Mouse (Mus musculus) 3T3-L1 (cell line): ENCODE measurements around the gene Cald1.

Experiments
- DNase-seq: peaks from one replicate; pipeline ENCODE4 v3.0.0-alpha.2; 2015; ENCODE audit warnings: low read depth, low spot score

Gene Cald1

DNA sequence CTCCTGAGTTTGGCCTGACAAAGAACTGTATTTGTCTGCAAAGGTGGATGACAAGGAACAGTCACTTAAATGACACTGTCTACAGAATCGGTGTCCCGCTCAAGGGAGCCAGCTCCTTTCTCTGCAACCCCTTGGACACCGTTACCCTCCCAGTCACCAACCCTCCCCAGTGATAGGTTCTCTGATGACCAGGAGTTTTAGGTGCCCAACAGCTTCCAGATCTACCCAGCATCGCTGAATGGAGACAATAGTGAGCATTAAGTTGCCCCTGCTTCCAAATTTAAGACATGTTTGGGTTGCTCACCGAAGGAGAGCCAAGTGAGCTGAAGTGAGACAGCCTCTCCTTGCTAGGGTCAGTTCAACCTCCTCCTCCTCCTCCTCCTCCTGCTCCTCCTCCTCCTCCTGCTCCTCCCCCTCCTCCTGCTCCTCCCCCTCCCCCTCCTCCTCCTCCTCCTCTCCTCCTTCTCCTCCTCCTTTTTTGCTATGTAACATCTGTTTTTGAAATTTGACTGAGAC lies 70.5 kb downstream of the Cald1 start:
- no peak for DNase-seq

GRCm38 (mm10) chr6:34671355-34671754 lies 73.1 kb downstream of the Cald1 start:
- DNase-seq = no peak

DNA sequence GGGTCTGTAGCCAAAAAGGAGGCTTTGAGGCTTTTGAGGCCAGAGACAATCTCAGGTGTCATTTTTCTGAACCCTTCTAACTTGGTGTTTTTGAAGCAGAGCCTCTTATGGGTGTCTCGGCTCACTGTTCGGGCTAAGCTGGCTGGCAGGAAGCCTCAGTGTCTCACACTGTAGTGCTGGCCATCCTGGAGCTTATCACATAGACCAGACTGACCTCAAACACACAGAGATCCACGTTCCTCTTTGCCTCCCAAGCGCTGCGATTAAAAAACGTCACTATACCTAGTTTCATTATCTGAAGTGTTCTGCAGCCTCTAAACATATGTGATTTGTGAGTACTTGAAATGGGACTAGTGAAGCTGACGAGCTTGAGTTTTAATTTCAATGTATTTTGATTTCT lies 76.1 kb downstream of the Cald1 start:
- no peak for DNase-seq

GRCm38 (mm10) chr6:34674897-34675296 lies 76.6 kb downstream of the Cald1 start:
- no peak for DNase-seq

DNA sequence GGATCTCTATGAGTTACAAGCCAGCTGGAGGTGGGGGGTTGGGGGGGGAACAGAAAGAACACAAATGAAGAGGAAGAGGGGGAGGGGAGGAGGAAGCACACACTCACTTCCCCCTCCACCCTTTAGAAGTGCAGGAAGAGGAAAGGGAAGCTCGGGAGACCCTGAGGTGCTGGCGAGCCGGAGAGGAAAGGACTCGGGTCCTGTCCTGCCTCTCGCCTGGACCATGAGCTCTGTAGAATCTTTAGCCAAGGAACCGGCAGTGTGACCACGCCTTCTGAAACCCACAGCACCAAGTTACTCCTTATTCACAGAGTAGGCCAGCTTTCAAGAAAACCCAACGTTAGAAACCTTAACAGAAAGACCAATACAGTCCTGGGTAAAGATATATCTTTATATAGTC lies 83.8 kb downstream of the Cald1 start:
- DNase-seq = no peak

DNA sequence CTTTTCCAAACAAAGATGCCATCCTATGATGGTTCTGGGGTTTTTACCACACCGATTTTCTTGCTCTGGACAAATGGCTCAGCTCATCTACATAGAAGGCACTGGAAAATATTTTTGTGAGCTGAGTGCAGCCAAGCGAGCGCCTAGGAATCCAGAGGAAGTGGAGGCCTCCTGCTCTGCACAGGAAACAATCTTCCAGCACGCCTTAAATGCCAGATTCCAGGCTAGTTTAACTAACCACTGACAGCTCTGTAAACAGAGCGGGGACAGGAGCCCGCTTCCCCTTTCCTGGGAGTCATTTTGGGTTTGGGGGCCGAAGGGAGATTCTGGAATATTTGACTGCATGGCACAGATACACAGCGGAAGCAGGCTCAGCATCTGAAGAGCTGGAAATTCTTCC lies 86.6 kb downstream of the Cald1 start:
- no peak for DNase-seq

- no peak for DNase-seq
Measured at GRCm38 (mm10) chr6:34688971-34689370, 90.7 kb downstream of the Cald1 start.

GRCm38 (mm10) chr6:34691416-34691815 lies 93.1 kb downstream of the Cald1 start:
- DNase-seq = no peak

GRCm38 (mm10) chr6:34694096-34694495 lies 95.8 kb downstream of the Cald1 start:
- DNase-seq = no peak

DNA sequence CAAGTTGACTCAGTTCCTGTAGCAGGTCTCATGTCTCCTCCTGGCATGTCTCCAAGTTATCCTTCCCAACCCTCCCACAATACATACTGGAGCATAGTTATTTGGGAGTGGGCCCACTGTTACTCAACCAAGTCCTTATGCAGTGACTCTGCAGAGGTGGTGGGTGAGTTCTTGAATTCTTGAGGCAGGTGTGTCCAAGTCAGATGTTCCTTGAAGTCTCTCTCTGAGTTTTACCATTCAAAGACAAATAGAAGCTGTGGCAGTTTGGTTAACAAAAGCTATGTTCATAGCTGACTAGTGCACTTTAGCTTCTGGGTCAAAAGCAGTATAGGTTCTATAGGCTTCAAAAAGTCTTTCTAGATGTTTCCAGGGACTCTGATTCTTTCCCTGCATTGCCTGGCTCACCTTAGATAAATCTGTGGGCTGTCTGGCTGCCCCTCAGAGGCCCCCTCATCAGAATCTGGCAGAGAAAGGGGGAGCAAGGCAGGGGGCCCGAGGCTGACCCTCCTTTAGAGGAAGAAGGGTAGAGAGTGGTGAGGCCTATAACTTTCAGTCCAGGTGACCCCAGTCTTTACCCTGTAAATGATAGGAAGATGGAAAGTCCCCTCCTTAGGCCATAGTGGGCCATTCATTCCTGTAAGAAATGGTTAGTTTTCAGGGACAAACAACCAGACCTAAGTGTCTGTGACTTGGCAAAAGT lies 105.3 kb downstream of the Cald1 start:
- no peak for DNase-seq

- DNase-seq = peak; percentile 75
Measured at GRCm38 (mm10) chr6:34707521-34707920, 109.2 kb downstream of the Cald1 start.

GRCm38 (mm10) chr6:34708650-34709265 lies 110.5 kb downstream of the Cald1 start:
- DNase-seq = peak; percentile 89

DNA sequence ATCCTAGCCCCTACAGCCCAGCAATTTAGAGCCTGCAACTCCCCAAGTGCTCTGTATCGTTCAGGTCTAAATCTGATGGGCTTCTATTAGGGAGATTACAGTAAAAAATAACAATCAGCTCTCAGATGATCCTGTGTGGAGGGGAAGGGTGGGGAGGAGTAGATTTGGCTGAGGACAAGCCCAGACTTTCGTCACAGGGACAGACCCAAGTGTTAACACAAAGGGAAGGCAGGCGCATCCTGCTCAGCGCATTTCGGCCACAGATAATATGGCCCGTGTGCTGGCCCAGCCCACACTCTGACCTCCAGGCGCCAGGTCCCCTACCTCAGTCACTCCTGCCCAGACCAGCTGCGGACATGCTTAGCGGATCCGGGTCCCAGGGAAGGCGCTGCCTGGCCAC lies 111.0 kb downstream of the Cald1 start:
- peak; percentile 98 for DNase-seq

GRCm38 (mm10) chr6:34709946-34710682 lies 111.8 kb downstream of the Cald1 start:
- DNase-seq = peak; percentile 72

GRCm38 (mm10) chr6:34710848-34711247 lies 112.5 kb downstream of the Cald1 start:
- no peak for DNase-seq

DNA sequence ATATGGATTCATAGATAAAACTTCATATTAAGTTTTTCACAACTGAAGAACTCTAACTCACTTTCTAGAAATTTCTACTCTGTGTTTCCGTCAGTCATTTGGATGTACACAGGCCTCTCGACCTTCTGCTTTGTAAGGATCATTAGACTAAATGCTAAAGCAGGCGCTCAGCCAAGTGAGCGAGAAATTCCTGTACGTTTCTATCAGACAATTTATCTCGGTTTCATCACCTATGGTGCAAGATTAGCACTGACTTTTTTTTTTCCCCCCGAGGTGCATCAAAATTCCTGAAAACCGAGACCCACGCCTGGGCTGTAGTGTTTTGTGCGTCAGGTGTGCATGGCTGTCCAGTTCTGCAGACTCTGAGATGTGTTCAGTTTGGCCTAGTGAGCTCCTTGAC lies 113.3 kb downstream of the Cald1 start:
- DNase-seq = peak; percentile 59

GRCm38 (mm10) chr6:34713169-34713568 lies 114.9 kb downstream of the Cald1 start:
- DNase-seq = peak; percentile 91

- no peak for DNase-seq
Measured at GRCm38 (mm10) chr6:34713777-34714176, 115.5 kb downstream of the Cald1 start.

- peak; percentile 63 for DNase-seq
Measured at GRCm38 (mm10) chr6:34714612-34715011, 116.3 kb downstream of the Cald1 start.

GRCm38 (mm10) chr6:34716206-34716887 lies 118.0 kb downstream of the Cald1 start:
- DNase-seq = peak; percentile 44

DNA sequence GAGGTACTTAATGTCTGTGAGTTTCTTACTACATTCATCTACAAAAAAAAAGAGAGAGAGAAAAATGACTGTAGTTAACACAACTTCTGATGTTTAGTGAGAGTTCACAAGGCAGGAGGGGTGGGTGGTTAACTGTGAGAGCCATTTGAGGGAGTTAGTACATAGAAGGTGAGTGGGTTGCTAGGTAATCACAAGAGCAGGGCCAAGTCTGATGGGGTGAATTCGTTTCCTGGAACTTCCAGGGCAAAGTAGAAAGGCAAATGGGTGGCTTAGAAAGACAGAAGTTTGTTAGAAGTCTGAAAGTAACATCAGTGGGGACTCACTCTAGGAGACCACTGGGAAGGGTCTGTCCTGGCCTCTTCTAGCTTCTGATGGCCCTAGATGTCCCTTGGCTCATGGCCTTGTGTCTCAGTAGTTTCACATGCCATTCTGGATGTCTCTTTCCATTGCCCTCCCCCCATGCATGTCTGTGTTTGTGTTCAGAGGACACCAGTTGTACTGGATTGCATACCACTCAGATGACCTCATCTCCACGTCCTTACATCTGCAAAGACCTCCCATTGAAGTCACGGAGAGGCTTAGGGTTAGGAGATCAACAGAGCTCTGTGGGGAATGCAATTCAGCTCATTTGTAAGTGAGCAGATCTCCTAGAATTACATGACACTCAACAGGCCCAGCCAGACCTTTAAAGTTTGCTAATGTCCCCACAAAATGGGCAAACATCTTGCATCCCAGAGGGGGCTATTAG lies 118.8 kb downstream of the Cald1 start:
- DNase-seq = peak; percentile 88
